Mouse (Mus musculus): ENCODE data around the gene Afg1l.

DNA sequence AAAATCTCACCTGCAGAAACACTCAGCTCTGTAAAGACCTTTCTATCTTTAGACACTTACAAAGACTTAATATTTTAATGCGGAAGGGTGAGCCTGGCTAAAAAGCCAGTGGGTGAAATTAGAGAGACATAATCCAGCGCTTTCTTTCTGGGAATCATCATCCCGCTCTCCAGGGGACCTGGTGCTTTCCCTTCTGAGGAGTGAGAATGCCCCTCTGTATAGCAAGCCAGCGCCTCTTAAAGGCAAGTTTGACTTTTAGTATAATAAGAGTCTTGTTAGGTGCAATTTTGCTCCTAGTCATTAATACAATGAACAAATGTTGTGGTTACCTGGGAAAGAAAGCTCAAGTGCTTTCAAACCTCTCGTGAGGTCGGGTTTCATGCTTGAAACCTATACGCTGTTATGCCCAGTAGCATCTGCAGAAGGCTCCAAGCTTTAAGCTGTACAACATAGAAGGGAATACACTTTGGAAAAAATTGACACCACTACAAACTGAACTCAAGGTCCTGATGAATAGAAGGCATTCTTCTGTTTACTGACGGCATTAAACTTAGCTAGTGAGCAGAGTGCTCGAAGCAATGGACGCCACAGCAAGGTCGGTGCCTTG is 45.3 kb upstream of the Afg1l start:
- TF ChIP-seq GATA1 (IDR thresholded peaks at IDR 0.05; ENCODE audit: borderline replicate concordance, low read length) (no peak), FLI1 (IDR thresholded peaks at IDR 0.05; ENCODE audit: low read length) (no peak)

All from megakaryocyte, embryonic 14.5 days (primary cell).